Mouse (Mus musculus) olfactory bulb, adult 2 months (tissue): ENCODE data around the gene Celf2.

Experiments used
- CTCF ChIP-seq: fragments of 200-500 bp; IDR thresholded peaks from 2 replicates; pipeline ENCODE4 v1.5.1; 2012; ENCODE audit warnings: low read depth, mild to moderate bottlenecking, low read length, moderate library complexity; ENCODE audit not compliant: insufficient read depth
- POLR2A ChIP-seq: fragments of 200-500 bp; IDR thresholded peaks from 2 replicates; pipeline ENCODE4 v1.6.1; 2012; ENCODE audit warnings: mild to moderate bottlenecking, low read depth, low read length, moderate library complexity; ENCODE audit not compliant: insufficient read depth

DNA sequence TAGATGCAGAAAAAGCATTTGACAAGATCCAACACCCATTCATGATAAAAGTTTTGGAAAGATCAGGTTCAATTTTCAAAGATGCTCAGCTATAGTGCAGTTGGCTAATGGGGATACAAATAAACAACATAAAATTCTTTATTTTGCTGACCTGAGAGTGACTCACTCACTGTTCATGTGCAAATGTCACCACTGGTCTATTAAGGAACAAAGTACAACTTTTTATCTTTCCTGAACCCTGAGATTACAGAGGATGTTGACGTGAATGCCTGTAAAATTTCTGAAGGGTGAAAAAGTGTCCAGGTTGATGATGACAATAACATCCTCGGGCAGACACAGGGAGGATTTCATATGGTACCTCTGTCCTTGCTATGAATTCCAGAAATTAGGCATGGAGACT is 24.4 kb downstream of the Celf2 start:
- TF ChIP-seq POLR2A (no peak), CTCF (no peak)
